Mouse (Mus musculus) T-helper 2 cell (primary cell): ENCODE measurements around the gene Atg16l2.

Experiments used
- in situ Hi-C: fragments of 300-600 bp; cut with MboI, MseI; formaldehyde crosslinking; loops from one replicate; pipeline ENCODE4 v1.15.1; 2025; ENCODE audit warnings: high pct_unique_total_duplicates

The Atg16l2 gene

GRCm38 (mm10) chr7:101292086-101292485 is 10.0 kb downstream of the Atg16l2 start:
- in situ Hi-C loops = no loop called here

GRCm38 (mm10) chr7:101291641-101292040 is 10.4 kb downstream of the Atg16l2 start:
- in situ Hi-C loops = no loop called here

GRCm38 (mm10) chr7:101291211-101291610 is 10.8 kb downstream of the Atg16l2 start:
- in situ Hi-C loops = no loop called here

- in situ Hi-C loops = no loop called here
Observed at GRCm38 (mm10) chr7:101290401-101290800, 11.7 kb downstream of the Atg16l2 start.

- in situ Hi-C loops = no loop called here
Observed at GRCm38 (mm10) chr7:101288436-101288835, 13.6 kb downstream of the Atg16l2 start.

- in situ Hi-C loops = no loop called here
Observed at GRCm38 (mm10) chr7:101287820-101288219, 14.2 kb downstream of the Atg16l2 start.

GRCm38 (mm10) chr7:101286891-101287290 is 15.2 kb downstream of the Atg16l2 start:
- in situ Hi-C loops = no loop called here

- in situ Hi-C loops = no loop called here
Observed at GRCm38 (mm10) chr7:101284504-101284903, 17.5 kb downstream of the Atg16l2 start.

GRCm38 (mm10) chr7:101282721-101283120 is 19.3 kb downstream of the Atg16l2 start:
- in situ Hi-C loops = no loop called here

- in situ Hi-C loops = no loop called here
Observed at GRCm38 (mm10) chr7:101272466-101273160, 29.4 kb downstream of the Atg16l2 start.

GRCm38 (mm10) chr7:101271602-101272001 is 30.4 kb downstream of the Atg16l2 start:
- in situ Hi-C loops = no loop called here

- in situ Hi-C loops = no loop called here
Observed at GRCm38 (mm10) chr7:101267457-101268259, 34.4 kb downstream of the Atg16l2 start.

- in situ Hi-C loops = no loop called here
Observed at GRCm38 (mm10) chr7:101263511-101263910, 38.5 kb downstream of the Atg16l2 start.

GRCm38 (mm10) chr7:101261941-101262546 is 40.0 kb downstream of the Atg16l2 start:
- in situ Hi-C loops = no loop called here

GRCm38 (mm10) chr7:101258482-101258881 is 43.6 kb downstream of the Atg16l2 start:
- in situ Hi-C loops = no loop called here

- in situ Hi-C loops = no loop called here
Observed at GRCm38 (mm10) chr7:101253071-101253470, 49.0 kb downstream of the Atg16l2 start.

- in situ Hi-C loops = no loop called here
Observed at GRCm38 (mm10) chr7:101249173-101249572, 52.9 kb downstream of the Atg16l2 start.

GRCm38 (mm10) chr7:101248760-101249159 is 53.3 kb downstream of the Atg16l2 start:
- in situ Hi-C loops = no loop called here

- in situ Hi-C loops = no loop called here
Observed at GRCm38 (mm10) chr7:101236712-101237473, 65.2 kb downstream of the Atg16l2 start.

GRCm38 (mm10) chr7:101232716-101233115 is 69.3 kb downstream of the Atg16l2 start:
- in situ Hi-C loops = loop anchor here (5.0 kb wide), 1 partner anchor 170 kb away; no protein-coding TSS in a partner anchor

- in situ Hi-C loops = loop anchor here (5.0 kb wide), 1 partner anchor 169 kb away; no protein-coding TSS in a partner anchor
Observed at GRCm38 (mm10) chr7:101231458-101231857, 70.6 kb downstream of the Atg16l2 start.

- in situ Hi-C loops = no loop called here
Observed at GRCm38 (mm10) chr7:101229336-101229735, 72.7 kb downstream of the Atg16l2 start.
